8 mouse cellular contexts compared by ENCODE assay signal in genomic region chr4:123183239-123184056, GRCm38 (mm10). TPM values are rescaled to one million over a fixed set of nuclear protein-coding genes. Genes with fewer than 3 reads are reported as not detected.
DNase-seq lines count a peak whose midpoint lies in the region; ATAC-seq and TF ChIP-seq lines count a peak whose summit lies in the region.

No protein-coding gene starts in this region.

- no peaks in the 10 kb centered on the region for H3K36me3 ChIP-seq in intestine, postnatal 0 days (ENCODE audit: control insufficient read depth, insufficient read depth)

- peaks cover 7% of the 10 kb centered on the region; the same call in 1 of the 2 replicates for H3K4me1 ChIP-seq in intestine, postnatal 0 days (replicated peaks; ENCODE audit: control insufficient read depth, insufficient read depth, low read length)

- TF ChIP-seq CTCF in intestine, postnatal 0 days (IDR thresholded peaks at IDR 0.05; ENCODE audit: low read depth) = 0 out of 2 replicates have a peak, but pooled peaks have one; percentile 6

- no peak overlapping the region for H3K27ac ChIP-seq in intestine, postnatal 0 days (ENCODE audit: low read depth, low read length)

- intact Hi-C loops in left cerebral cortex, postnatal 25 days (cut with DNase I) = no loop called here

- peak overlapping the region; percentile 26; the same call in 1 of the 2 replicates for H3K9ac ChIP-seq in intestine, postnatal 0 days (ENCODE audit: low read depth, low read length)

- peak; percentile 51 for ATAC-seq in intestine, postnatal 0 days
- ATAC-seq in megakaryocyte-erythroid progenitor cell, adult 5-6 weeks (replicated peaks; ENCODE audit: low FRiP score, low TSS enrichment, poor library complexity, severe bottlenecking) = peak; percentile 97

- DNase-seq in adrenal gland, adult 8-10 months = peak; percentile 89
- peak; percentile 91 for DNase-seq in embryo, embryonic 9.5 days (ENCODE audit: extremely low spot score)
- peak; percentile 60 to 79 for DNase-seq in heart, adult 18-20 months
- DNase-seq in left cerebral cortex, postnatal 25 days (ENCODE audit: low spot score in 2 of 2) = peak; percentile 92 to 97
- peak; percentile 93 to 96 for DNase-seq in right cerebral cortex, postnatal 10 days (ENCODE audit: low spot score in 2 of 2)
- peak; percentile 47 for DNase-seq in urinary bladder, postnatal 25 days (ENCODE audit: low spot score)

- H3K27me3 ChIP-seq in intestine, postnatal 0 days (replicated peaks; ENCODE audit: control insufficient read depth, insufficient read depth, low read length) = peaks cover 58% of the 10 kb centered on the region

- H3K4me2 ChIP-seq in intestine, postnatal 0 days (replicated peaks; ENCODE audit: low read depth) = peak overlapping the region; percentile 72

- no peaks in the 10 kb centered on the region for H3K9me3 ChIP-seq in intestine, postnatal 0 days (ENCODE audit: control insufficient read depth)

- H3K4me3 ChIP-seq in intestine, postnatal 0 days (ENCODE audit: low read depth, low read length) = peak overlapping the region; percentile 39

- WGBS in intestine, postnatal 0 days = 9% methylated on average over 44 of the region's 44 CpGs

RNA-seq across cellular contexts. Expression of gene Hpcal4, which starts 0.4 kb away (rescaled TPM):
- 1 to 10 TPM; 5.0 to 9.1 (median 7.2) TPM for total RNA-seq in adrenal gland, adult 8-10 months (2022)
- total RNA-seq in heart, adult 18-20 months (2021) = under 1 TPM; 0.05 to 0.50 TPM
- polyA plus RNA-seq in intestine, postnatal 0 days (2015; fragmentation: Nextera tagmentation; extraction: Ambion mirVana) = 5.0 and 7.2 TPM in 2 replicates
- total RNA-seq in left cerebral cortex, postnatal 25 days (2021) = 100 to 1,000 TPM; 553 to 568 TPM
- not detected in 2 replicates for total RNA-seq in megakaryocyte-erythroid progenitor cell, adult 5-6 weeks (2014; fragmentation: Nextera tagmentation)
- total RNA-seq in megakaryocyte-erythroid progenitor cell, adult 5-6 weeks (2017) = not detected in 2 replicates

RNA-seq across cellular contexts. Expression of gene Nt5c1a, which starts 17.9 kb away (rescaled TPM):
- 100 to 1,000 TPM in 2 of 4 experiments, 10 to 100 TPM in 2; 65.4 to 137 (median 88.0) TPM for total RNA-seq in adrenal gland, adult 8-10 months (2022)
- total RNA-seq in heart, adult 18-20 months (2021) = 10 to 100 TPM; 50.8 to 64.1 TPM
- not detected in 2 replicates for polyA plus RNA-seq in intestine, postnatal 0 days (2015; fragmentation: Nextera tagmentation; extraction: Ambion mirVana)
- total RNA-seq in left cerebral cortex, postnatal 25 days (2021) = 1 to 10 TPM; 7.4 to 9.2 TPM
- not detected in 2 replicates for total RNA-seq in megakaryocyte-erythroid progenitor cell, adult 5-6 weeks (2014; fragmentation: Nextera tagmentation)
- not detected in 2 replicates for total RNA-seq in megakaryocyte-erythroid progenitor cell, adult 5-6 weeks (2017)

RNA-seq across cellular contexts. Expression of gene Ppie, which starts 43.7 kb away (rescaled TPM):
- total RNA-seq in adrenal gland, adult 8-10 months (2022) = 10 to 100 TPM; 55.8 to 65.6 (median 58.6) TPM
- 10 to 100 TPM; 21.1 to 26.5 TPM for total RNA-seq in heart, adult 18-20 months (2021)
- polyA plus RNA-seq in intestine, postnatal 0 days (2015; fragmentation: Nextera tagmentation; extraction: Ambion mirVana) = 30.9 and 31.5 TPM in 2 replicates
- 10 to 100 TPM; 19.9 to 21.4 TPM for total RNA-seq in left cerebral cortex, postnatal 25 days (2021)
- 74.5 and 87.1 TPM in 2 replicates for total RNA-seq in megakaryocyte-erythroid progenitor cell, adult 5-6 weeks (2014; fragmentation: Nextera tagmentation)
- total RNA-seq in megakaryocyte-erythroid progenitor cell, adult 5-6 weeks (2017) = 61.6 and 78.6 TPM in 2 replicates

RNA-seq across cellular contexts. Expression of gene Heyl, which starts 49.9 kb away (rescaled TPM):
- total RNA-seq in adrenal gland, adult 8-10 months (2022) = 10 to 100 TPM in 2 of 4 experiments, 1 to 10 TPM in 2; 4.6 to 13.5 (median 8.9) TPM
- total RNA-seq in heart, adult 18-20 months (2021) = 10 to 100 TPM in 1 of 2 experiments, 1 to 10 TPM in 1; 8.9 to 11.2 TPM
- polyA plus RNA-seq in intestine, postnatal 0 days (2015; fragmentation: Nextera tagmentation; extraction: Ambion mirVana) = 4.3 and 4.5 TPM in 2 replicates
- total RNA-seq in left cerebral cortex, postnatal 25 days (2021) = 1 to 10 TPM; 4.2 to 5.8 TPM
- 0.27 and 1.3 TPM in 2 replicates for total RNA-seq in megakaryocyte-erythroid progenitor cell, adult 5-6 weeks (2014; fragmentation: Nextera tagmentation)
- total RNA-seq in megakaryocyte-erythroid progenitor cell, adult 5-6 weeks (2017) = not detected in 2 replicates

Comparison
In these comparisons a context has a peak if more than half of its experiments do, and no peak if none do; other contexts are left out.
1. RNA of gene Hpcal4, which starts 0.4 kb away (total RNA-seq): 553 to 568 TPM in left cerebral cortex, postnatal 25 days; 5.0 to 9.1 TPM in adrenal gland, adult 8-10 months, 0.05 to 0.50 TPM in heart, adult 18-20 months and not detected in megakaryocyte-erythroid progenitor cell, adult 5-6 weeks; every median in the first group is over 10 times any median in the second.
2. RNA of gene Nt5c1a, which starts 17.9 kb away (total RNA-seq): 65.4 to 137 TPM in adrenal gland, adult 8-10 months, 50.8 to 64.1 TPM in heart, adult 18-20 months and 7.4 to 9.2 TPM in left cerebral cortex, postnatal 25 days; not detected in megakaryocyte-erythroid progenitor cell, adult 5-6 weeks; every median in the first group is over 4 times any median in the second.
3. Peak in every context shown above with its lines, with median percentiles within 50 percentile points of each other: DNase-seq.